Mouse (Mus musculus): ENCODE measurements around the gene Dynlt1f. TPM values are rescaled to one million over a fixed set of nuclear protein-coding genes. Genes with fewer than 3 reads are reported as not detected.
A peak's percentile ranks its signal among the peaks of the same experiment; 100 is the strongest.
"Not testable (repeated sequence)": the region's sequence is repeated elsewhere in the genome, so short reads cannot be mapped to it uniquely, and the experiment has no call there.

Gene Dynlt1f
- polyA plus RNA-seq, 1 experiment from 2014 or later = 296 TPM

- H3K27me3 ChIP-seq (ENCODE audit: control insufficient read depth, insufficient read depth, low read length); H3K9ac ChIP-seq (ENCODE audit: low read length); H3K4me2 ChIP-seq (ENCODE audit: low read depth, low read length, severe bottlenecking); H3K4me1 ChIP-seq (replicated peaks; ENCODE audit: control insufficient read depth, insufficient read depth, low read length); H3K27ac ChIP-seq (ENCODE audit: low read depth, low read length); ATAC-seq (replicated peaks; ENCODE audit: low FRiP score); H3K36me3 ChIP-seq (ENCODE audit: control insufficient read depth, insufficient read depth, low read length); H3K9me3 ChIP-seq (ENCODE audit: control insufficient read depth, low read length); H3K4me3 ChIP-seq (ENCODE audit: low read depth, low read length): not testable (repeated sequence)
- DNase-seq (ENCODE audit: low spot score) = peak; percentile 65
- WGBS = 18% methylated on average over 2 of the region's 2 CpGs
Observed at GRCm38 (mm10) chr17:6691596-6691995, 35.9 kb upstream of the Dynlt1f start.

- ATAC-seq (replicated peaks; ENCODE audit: low FRiP score); H3K4me2 ChIP-seq (ENCODE audit: low read depth, low read length, severe bottlenecking); H3K4me1 ChIP-seq (replicated peaks; ENCODE audit: control insufficient read depth, insufficient read depth, low read length); H3K9ac ChIP-seq (ENCODE audit: low read length); H3K36me3 ChIP-seq (ENCODE audit: control insufficient read depth, insufficient read depth, low read length); H3K27me3 ChIP-seq (ENCODE audit: control insufficient read depth, insufficient read depth, low read length); H3K4me3 ChIP-seq (ENCODE audit: low read depth, low read length); H3K9me3 ChIP-seq (ENCODE audit: control insufficient read depth, low read length); H3K27ac ChIP-seq (ENCODE audit: low read depth, low read length): not testable (repeated sequence)
- DNase-seq (ENCODE audit: low spot score) = peak; percentile 43
- 89% methylated on average over 2 of the region's 4 CpGs for WGBS
Observed at GRCm38 (mm10) chr17:6689344-6689743, 33.6 kb upstream of the Dynlt1f start.

GRCm38 (mm10) chr17:6686299-6686971, 30.7 kb upstream of the Dynlt1f start:
- DNase-seq (ENCODE audit: low spot score); H3K9me3 ChIP-seq (ENCODE audit: control insufficient read depth, low read length); H3K27me3 ChIP-seq (ENCODE audit: control insufficient read depth, insufficient read depth, low read length); H3K4me1 ChIP-seq (replicated peaks; ENCODE audit: control insufficient read depth, insufficient read depth, low read length); H3K9ac ChIP-seq (ENCODE audit: low read length); H3K36me3 ChIP-seq (ENCODE audit: control insufficient read depth, insufficient read depth, low read length); H3K4me3 ChIP-seq (ENCODE audit: low read depth, low read length); ATAC-seq (replicated peaks; ENCODE audit: low FRiP score); H3K27ac ChIP-seq (ENCODE audit: low read depth, low read length); H3K4me2 ChIP-seq (ENCODE audit: low read depth, low read length, severe bottlenecking): not testable (repeated sequence)
- WGBS = 91% methylated on average over 2 of the region's 4 CpGs

- peak; percentile 26; the same call in 1 of the 2 replicates for ATAC-seq (replicated peaks; ENCODE audit: low FRiP score)
- not testable (repeated sequence) for H3K4me1 ChIP-seq (replicated peaks; ENCODE audit: control insufficient read depth, insufficient read depth, low read length); H3K9me3 ChIP-seq (ENCODE audit: control insufficient read depth, low read length); H3K36me3 ChIP-seq (ENCODE audit: control insufficient read depth, insufficient read depth, low read length); H3K9ac ChIP-seq (ENCODE audit: low read length); H3K4me2 ChIP-seq (ENCODE audit: low read depth, low read length, severe bottlenecking); H3K27me3 ChIP-seq (ENCODE audit: control insufficient read depth, insufficient read depth, low read length); H3K4me3 ChIP-seq (ENCODE audit: low read depth, low read length); H3K27ac ChIP-seq (ENCODE audit: low read depth, low read length); DNase-seq (ENCODE audit: low spot score)
- WGBS = 38% methylated on average over 3 of the region's 8 CpGs
Observed at GRCm38 (mm10) chr17:6685288-6685818, 29.7 kb upstream of the Dynlt1f start.

GRCm38 (mm10) chr17:6684464-6685287, 29.0 kb upstream of the Dynlt1f start:
- H3K4me1 ChIP-seq (replicated peaks; ENCODE audit: control insufficient read depth, insufficient read depth, low read length); H3K9me3 ChIP-seq (ENCODE audit: control insufficient read depth, low read length); H3K9ac ChIP-seq (ENCODE audit: low read length); H3K27ac ChIP-seq (ENCODE audit: low read depth, low read length); H3K4me3 ChIP-seq (ENCODE audit: low read depth, low read length); H3K27me3 ChIP-seq (ENCODE audit: control insufficient read depth, insufficient read depth, low read length); H3K36me3 ChIP-seq (ENCODE audit: control insufficient read depth, insufficient read depth, low read length); H3K4me2 ChIP-seq (ENCODE audit: low read depth, low read length, severe bottlenecking): not testable (repeated sequence)
- ATAC-seq (replicated peaks; ENCODE audit: low FRiP score) (peak; percentile 91), DNase-seq (ENCODE audit: low spot score) (peak; percentile 46)
- no CpG with 5 or more reads among the region's 4 CpGs for WGBS

- WGBS = no CpG with 5 or more reads among the region's 5 CpGs
- not testable (repeated sequence) for ATAC-seq (replicated peaks; ENCODE audit: low FRiP score)
Observed at GRCm38 (mm10) chr17:6683702-6684101, 28.0 kb upstream of the Dynlt1f start.

GRCm38 (mm10) chr17:6681721-6682120, 26.0 kb upstream of the Dynlt1f start:
- 81% methylated on average over 4 of the region's 4 CpGs for WGBS
- DNase-seq (ENCODE audit: low spot score); H3K27ac ChIP-seq (ENCODE audit: low read depth, low read length); H3K4me3 ChIP-seq (ENCODE audit: low read depth, low read length); H3K4me1 ChIP-seq (replicated peaks; ENCODE audit: control insufficient read depth, insufficient read depth, low read length); H3K9me3 ChIP-seq (ENCODE audit: control insufficient read depth, low read length); ATAC-seq (replicated peaks; ENCODE audit: low FRiP score); H3K36me3 ChIP-seq (ENCODE audit: control insufficient read depth, insufficient read depth, low read length); H3K9ac ChIP-seq (ENCODE audit: low read length); H3K27me3 ChIP-seq (ENCODE audit: control insufficient read depth, insufficient read depth, low read length); H3K4me2 ChIP-seq (ENCODE audit: low read depth, low read length, severe bottlenecking): not testable (repeated sequence)

More at GRCm38 (mm10) chr17:6683702-6684101, 28.0 kb upstream of the Dynlt1f start:
- not testable (repeated sequence) for H3K4me2 ChIP-seq (ENCODE audit: low read depth, low read length, severe bottlenecking); H3K9me3 ChIP-seq (ENCODE audit: control insufficient read depth, low read length); DNase-seq (ENCODE audit: low spot score); H3K27me3 ChIP-seq (ENCODE audit: control insufficient read depth, insufficient read depth, low read length); H3K9ac ChIP-seq (ENCODE audit: low read length); H3K4me3 ChIP-seq (ENCODE audit: low read depth, low read length); H3K36me3 ChIP-seq (ENCODE audit: control insufficient read depth, insufficient read depth, low read length); H3K27ac ChIP-seq (ENCODE audit: low read depth, low read length); H3K4me1 ChIP-seq (replicated peaks; ENCODE audit: control insufficient read depth, insufficient read depth, low read length)

- H3K4me3 ChIP-seq (ENCODE audit: low read depth, low read length); ATAC-seq (replicated peaks; ENCODE audit: low FRiP score); H3K9me3 ChIP-seq (ENCODE audit: control insufficient read depth, low read length); H3K27me3 ChIP-seq (ENCODE audit: control insufficient read depth, insufficient read depth, low read length); H3K27ac ChIP-seq (ENCODE audit: low read depth, low read length); H3K9ac ChIP-seq (ENCODE audit: low read length); H3K4me2 ChIP-seq (ENCODE audit: low read depth, low read length, severe bottlenecking); H3K36me3 ChIP-seq (ENCODE audit: control insufficient read depth, insufficient read depth, low read length); H3K4me1 ChIP-seq (replicated peaks; ENCODE audit: control insufficient read depth, insufficient read depth, low read length): not testable (repeated sequence)
- 40% methylated on average over 1 of the region's 2 CpGs for WGBS
- peak; percentile 3 for DNase-seq (ENCODE audit: low spot score)
Observed at GRCm38 (mm10) chr17:6678063-6678462, 22.4 kb upstream of the Dynlt1f start.

All from forebrain, embryonic 11.5 days (tissue).